Mouse (Mus musculus) cerebellum, adult 11-12 months (tissue): ENCODE measurements around the gene Klhl12.
"Not testable (repeated sequence)": the region's sequence is repeated elsewhere in the genome, so short reads cannot be mapped to it uniquely, and the experiment has no call there.

Experiments used
- DNase-seq: peaks from one replicate; pipeline ENCODE4 v3.0.0; 2022

The Klhl12 gene

DNA sequence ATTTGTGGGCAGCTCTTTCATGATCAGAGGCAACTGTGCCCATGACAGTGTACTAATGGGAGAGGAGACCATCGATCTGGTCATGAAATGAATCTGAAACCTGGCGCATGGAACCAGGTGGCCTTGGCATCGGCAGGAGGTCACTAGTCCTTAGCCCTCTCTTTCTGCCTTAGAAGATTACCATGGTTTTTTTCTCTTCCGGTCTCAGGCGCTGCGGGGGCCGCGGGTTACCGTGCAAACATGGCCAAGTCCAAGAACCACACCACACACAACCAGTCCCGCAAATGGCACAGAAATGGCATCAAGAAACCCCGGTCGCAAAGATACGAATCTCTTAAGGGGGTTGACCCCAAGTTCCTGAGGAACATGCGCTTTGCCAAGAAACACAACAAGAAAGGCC lies 62.5 kb downstream of the Klhl12 start:
- not testable (repeated sequence) for DNase-seq

DNA sequence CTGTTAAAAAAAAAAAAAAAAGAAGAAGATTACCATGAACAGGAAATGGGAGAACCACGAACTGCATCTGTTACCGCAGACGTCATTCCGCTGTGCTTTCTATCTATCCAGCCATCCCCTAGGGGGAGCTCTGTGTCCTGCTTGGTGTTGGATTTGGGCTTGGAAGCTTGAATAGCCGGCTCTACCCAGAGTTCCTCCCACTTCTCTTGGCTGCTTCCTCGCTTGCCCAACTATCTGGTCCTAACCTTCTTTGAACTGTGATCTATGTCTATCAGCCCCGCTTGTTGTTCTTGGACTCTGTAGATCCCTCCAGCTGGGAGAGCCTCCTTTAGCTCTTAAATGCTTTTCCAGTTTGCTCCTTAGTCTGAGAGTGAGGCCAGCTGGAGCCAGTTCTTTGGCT lies 63.3 kb downstream of the Klhl12 start:
- peak; percentile 72 for DNase-seq

DNA sequence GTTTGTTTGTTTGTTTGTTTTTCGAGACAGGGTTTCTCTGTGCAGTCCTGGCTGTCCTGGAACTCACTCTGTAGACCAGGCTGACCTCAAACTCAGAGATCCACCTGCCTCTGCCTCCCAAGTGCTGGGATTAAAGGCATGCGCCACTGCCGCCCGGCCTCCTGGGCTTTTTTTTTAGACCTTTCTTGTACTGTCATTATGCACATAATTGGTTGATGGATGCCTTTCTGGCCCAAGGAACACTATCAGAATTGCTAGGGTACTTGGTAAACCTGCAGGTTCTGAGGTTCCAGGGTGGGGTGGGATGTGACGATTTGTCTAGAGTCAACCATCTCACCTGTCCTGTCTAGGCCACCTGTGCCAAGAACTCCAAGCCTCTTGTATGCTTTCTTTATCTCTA lies 63.9 kb downstream of the Klhl12 start:
- DNase-seq: not testable (repeated sequence)

GRCm38 (mm10) chr1:134520001-134520721 lies 64.8 kb downstream of the Klhl12 start:
- no peak for DNase-seq

- DNase-seq: no peak
Measured at GRCm38 (mm10) chr1:134521163-134521562, 65.8 kb downstream of the Klhl12 start.

DNA sequence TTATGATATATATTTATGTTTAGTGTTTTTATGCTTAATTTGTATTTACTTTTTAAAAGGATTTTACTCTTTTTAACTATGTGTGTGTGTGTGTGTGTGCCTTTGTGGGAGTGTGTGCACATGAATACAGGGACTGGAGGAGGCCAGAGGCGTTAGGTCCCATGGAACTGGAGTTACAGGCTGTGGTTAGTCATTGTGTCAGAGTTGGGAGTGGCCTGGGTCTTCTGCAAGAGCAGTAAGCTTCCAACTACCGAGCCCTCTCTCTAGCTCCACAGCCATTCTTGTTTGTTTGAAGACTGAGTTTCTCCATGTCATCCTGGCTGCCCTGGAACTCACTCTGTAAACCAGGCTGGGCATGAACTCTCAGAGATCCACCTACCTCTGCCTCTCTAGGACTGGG lies 67.0 kb downstream of the Klhl12 start:
- no peak for DNase-seq

DNA sequence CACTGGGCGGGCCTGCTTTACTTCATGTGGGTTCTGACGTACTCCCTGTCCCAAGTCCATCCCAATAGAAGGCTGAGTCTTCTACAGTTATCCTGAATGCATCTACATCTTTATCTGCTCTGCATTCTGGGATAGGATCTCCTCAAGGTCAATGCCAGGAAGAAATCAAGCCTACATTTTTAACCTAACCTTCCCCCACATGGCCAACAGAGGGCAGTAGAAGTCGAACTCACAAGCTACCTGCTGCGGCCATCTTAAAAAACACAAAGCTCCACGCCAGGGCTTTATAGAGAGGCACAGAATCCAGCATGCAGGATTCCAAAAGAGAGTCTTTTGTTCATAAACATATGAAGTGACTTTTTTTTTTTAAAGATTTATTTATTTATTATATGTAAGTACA lies 69.1 kb downstream of the Klhl12 start:
- DNase-seq: no peak

DNA sequence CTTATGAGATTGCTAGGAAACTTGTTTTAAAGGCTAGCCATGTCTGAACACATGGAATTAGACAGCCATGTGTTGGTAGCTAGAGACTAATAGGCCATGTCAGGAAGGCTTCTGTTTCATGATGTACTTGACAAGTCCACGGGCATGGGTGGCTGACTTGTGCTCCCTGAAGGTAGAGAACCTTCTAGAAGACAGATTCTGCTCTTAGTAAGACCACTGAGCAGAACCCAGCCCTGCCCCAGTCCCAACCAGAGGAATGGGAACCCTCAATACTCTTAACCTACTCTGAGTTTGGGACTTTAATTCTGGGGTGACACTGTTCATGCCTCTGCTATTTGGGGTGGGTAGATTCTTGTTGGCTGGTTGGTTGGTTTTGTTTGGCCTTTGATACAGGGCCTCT lies 69.7 kb downstream of the Klhl12 start:
- no peak for DNase-seq

- no peak for DNase-seq
Measured at GRCm38 (mm10) chr1:134526752-134527151, 71.4 kb downstream of the Klhl12 start.

- no peak for DNase-seq
Measured at GRCm38 (mm10) chr1:134530618-134531017, 75.3 kb downstream of the Klhl12 start.

- not testable (repeated sequence) for DNase-seq
Measured at GRCm38 (mm10) chr1:134533710-134534109, 78.4 kb downstream of the Klhl12 start.

DNA sequence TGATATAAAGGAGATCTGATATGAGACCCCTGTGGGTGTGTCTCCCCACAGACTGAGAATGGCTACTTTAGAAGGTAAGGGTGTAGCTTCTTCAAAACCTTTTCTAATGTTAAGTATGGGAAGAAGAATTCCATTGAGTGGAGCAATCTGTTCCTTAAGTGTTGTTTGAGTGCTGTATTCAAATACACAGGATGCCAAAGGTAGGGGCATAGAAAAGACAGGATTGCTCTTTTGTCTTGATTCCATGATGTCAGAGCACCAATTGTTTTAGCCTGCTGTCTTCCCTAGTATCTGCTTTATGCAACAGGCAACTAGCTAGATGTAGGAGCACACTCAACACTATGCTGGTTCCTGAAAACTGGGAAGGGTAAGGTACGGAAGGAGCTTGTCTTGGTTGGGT lies 79.7 kb downstream of the Klhl12 start:
- DNase-seq: no peak

DNA sequence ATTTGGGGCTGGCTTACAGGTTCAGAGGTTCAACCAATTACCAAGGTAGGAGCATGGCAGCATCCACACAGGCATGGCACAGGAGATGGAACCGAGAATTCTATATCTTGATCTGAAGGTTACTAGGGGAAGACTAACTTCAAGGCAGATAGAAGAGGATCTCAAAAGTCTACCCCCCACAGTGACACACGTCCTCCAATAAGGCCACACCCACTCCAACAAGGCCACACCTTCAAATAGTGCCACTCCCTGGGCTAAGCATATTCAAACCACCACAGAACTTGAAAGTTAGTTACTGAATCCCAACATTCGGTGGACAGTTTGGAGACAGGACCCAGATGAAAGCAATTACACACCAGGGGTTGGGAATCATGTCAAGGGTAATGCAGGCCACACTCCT lies 80.2 kb downstream of the Klhl12 start:
- no peak for DNase-seq

DNA sequence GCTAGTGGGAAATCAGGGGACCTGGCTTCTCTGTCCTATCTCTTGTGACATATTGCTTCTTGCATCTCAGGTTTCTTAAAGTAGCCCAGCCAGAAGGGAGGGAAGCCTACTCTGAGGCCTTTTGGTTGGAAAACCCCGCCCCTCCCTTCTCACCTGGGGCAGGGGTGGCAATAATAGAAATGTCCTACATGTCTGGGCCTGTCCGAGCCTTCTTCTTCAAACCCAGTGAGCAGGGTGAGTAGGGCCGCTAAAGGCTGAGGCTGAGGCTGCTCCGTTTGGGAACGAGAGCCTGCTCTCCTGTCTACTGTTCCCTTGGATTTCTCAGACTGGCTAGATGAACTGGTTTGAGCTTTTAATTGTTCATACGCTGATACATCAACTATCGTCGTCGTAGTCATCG lies 85.3 kb downstream of the Klhl12 start:
- DNase-seq: no peak
